Comparison of ENCODE assay signal across 30 mouse cellular contexts in the genomic region with DNA sequence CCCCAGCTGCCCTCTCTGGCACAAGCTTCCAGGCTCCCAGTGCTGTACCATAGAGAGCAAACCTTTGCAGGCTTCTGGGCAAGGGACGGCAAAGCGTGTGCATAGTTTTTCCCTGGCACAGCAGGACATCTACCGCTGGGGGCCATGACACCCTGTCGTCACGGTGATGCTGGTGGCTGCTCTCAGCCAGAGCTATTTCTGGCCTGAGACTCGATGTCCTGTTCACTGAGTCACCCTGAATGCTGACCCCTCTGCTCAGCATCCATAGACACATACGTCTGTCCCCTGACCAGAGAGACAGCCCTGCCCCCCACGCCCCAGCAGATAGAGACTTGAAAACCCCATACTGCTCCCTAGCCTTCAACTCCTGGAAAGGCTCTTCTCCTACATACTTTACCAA. TPM values are rescaled to one million over a fixed set of nuclear protein-coding genes. Genes with fewer than 3 reads are reported as not detected.
"Had no signal": no experiment of that assay in that cellular context is flagged by ENCODE, and none has a peak within 500 bp of the region (broad histone marks: within the 10 kb centered on the region; RNA-seq: fewer than 3 reads in every experiment).

No protein-coding gene starts in this region.

- H3K27me3 ChIP-seq: intestine, embryonic 15.5 days had no signal

- ATAC-seq: forebrain, embryonic 16.5 days; hindbrain, embryonic 16.5 days; inflammation-experienced regulatory T-cells, adult 6 months; intestine, embryonic 15.5 days; intestine, postnatal 0 days; liver, postnatal 0 days had no signal

- H3K27ac ChIP-seq: gastrocnemius, adult 2 months; hindbrain, embryonic 10.5 days; hindbrain, embryonic 12.5 days; intestine, embryonic 15.5 days; layer of hippocampus, adult 2 months; left cerebral cortex, adult 2 months; limb, embryonic 10.5 days; limb, embryonic 12.5 days; liver, embryonic 13.5 days; liver, embryonic 15.5 days had no signal

- H3K36me3 ChIP-seq: hindbrain, embryonic 10.5 days; hindbrain, embryonic 12.5 days; intestine, embryonic 15.5 days; limb, embryonic 10.5 days; limb, embryonic 12.5 days; liver, embryonic 13.5 days; liver, embryonic 15.5 days had no signal

- H3K4me3 ChIP-seq: gastrocnemius, adult 2 months; hindbrain, embryonic 10.5 days; hindbrain, embryonic 12.5 days; intestine, embryonic 15.5 days; layer of hippocampus, adult 2 months; left cerebral cortex, adult 2 months; limb, embryonic 10.5 days; limb, embryonic 12.5 days; liver, embryonic 13.5 days; liver, embryonic 15.5 days had no signal

- H3K9ac ChIP-seq: hindbrain, embryonic 12.5 days; intestine, embryonic 15.5 days; limb, embryonic 12.5 days; liver, embryonic 13.5 days; liver, embryonic 15.5 days; liver, postnatal 0 days had no signal

- DNase-seq: gastrocnemius, adult 2 months; gastrocnemius, postnatal 10 days; gastrocnemius, postnatal 25 days; heart, postnatal 4 days; kidney, adult 18-20 months; kidney, adult 8-10 months; kidney, postnatal 10 days; kidney, postnatal 25 days; kidney, postnatal 4 days; liver; liver, embryonic 13.5 days; liver, postnatal 0 days; lung, adult 2 months had no signal

- H3K4me2 ChIP-seq: hindbrain, embryonic 12.5 days; intestine, embryonic 15.5 days; limb, embryonic 12.5 days; liver, embryonic 11.5 days; liver, embryonic 13.5 days; liver, embryonic 15.5 days had no signal

- H3K9me3 ChIP-seq: hindbrain, embryonic 10.5 days; hindbrain, embryonic 12.5 days; intestine, embryonic 15.5 days; limb, embryonic 10.5 days; limb, embryonic 12.5 days; liver, embryonic 13.5 days; liver, embryonic 15.5 days had no signal

- H3K4me1 ChIP-seq: hindbrain, embryonic 12.5 days; liver, embryonic 13.5 days; liver, embryonic 15.5 days had no signal

RNA-seq across cellular contexts. Expression of gene Sstr5, which starts 16.9 kb away (rescaled TPM):
- total RNA-seq: gastrocnemius, adult 2 months; gastrocnemius, postnatal 10 days; gastrocnemius, postnatal 25 days; gastrocnemius, postnatal 4 days; granulocyte monocyte progenitor cell, adult 5-6 weeks; heart, postnatal 4 days had no signal
- polyA plus RNA-seq: hindbrain, embryonic 12.5 days; inflammation-experienced regulatory T-cells, adult 6 months; kidney, embryonic 14.5 days; kidney, embryonic 16.5 days; liver, embryonic 11.5 days; liver, embryonic 13.5 days; liver, embryonic 15.5 days; liver, postnatal 0 days had no signal

RNA-seq across cellular contexts. Expression of gene Tekt4, which starts 25.7 kb away (rescaled TPM):
- total RNA-seq: gastrocnemius, adult 2 months; gastrocnemius, postnatal 10 days; gastrocnemius, postnatal 25 days; gastrocnemius, postnatal 4 days; granulocyte monocyte progenitor cell, adult 5-6 weeks had no signal
- polyA plus RNA-seq: inflammation-experienced regulatory T-cells, adult 6 months; intestine, embryonic 15.5 days; intestine, postnatal 0 days; kidney, embryonic 14.5 days; kidney, embryonic 16.5 days; limb, embryonic 10.5 days; limb, embryonic 12.5 days; liver, embryonic 11.5 days; liver, embryonic 13.5 days; liver, embryonic 15.5 days had no signal

RNA-seq across cellular contexts. Expression of gene Cacna1h, which starts 46.6 kb away (rescaled TPM):
- total RNA-seq: granulocyte monocyte progenitor cell, adult 5-6 weeks had no signal
- polyA plus RNA-seq: inflammation-experienced regulatory T-cells, adult 6 months had no signal
